Mouse (Mus musculus) kidney, postnatal 4 days (tissue): ENCODE measurements around the gene Ccdc6.
A peak's percentile ranks its signal among the peaks of the same experiment; 100 is the strongest.

Experiments
- DNase-seq, 2 experiments: peaks; one replicate each; pipeline ENCODE4 v3.0.0; 2021; ENCODE audit warnings: mixed read lengths in 2 of 2

Ccdc6 gene

DNA sequence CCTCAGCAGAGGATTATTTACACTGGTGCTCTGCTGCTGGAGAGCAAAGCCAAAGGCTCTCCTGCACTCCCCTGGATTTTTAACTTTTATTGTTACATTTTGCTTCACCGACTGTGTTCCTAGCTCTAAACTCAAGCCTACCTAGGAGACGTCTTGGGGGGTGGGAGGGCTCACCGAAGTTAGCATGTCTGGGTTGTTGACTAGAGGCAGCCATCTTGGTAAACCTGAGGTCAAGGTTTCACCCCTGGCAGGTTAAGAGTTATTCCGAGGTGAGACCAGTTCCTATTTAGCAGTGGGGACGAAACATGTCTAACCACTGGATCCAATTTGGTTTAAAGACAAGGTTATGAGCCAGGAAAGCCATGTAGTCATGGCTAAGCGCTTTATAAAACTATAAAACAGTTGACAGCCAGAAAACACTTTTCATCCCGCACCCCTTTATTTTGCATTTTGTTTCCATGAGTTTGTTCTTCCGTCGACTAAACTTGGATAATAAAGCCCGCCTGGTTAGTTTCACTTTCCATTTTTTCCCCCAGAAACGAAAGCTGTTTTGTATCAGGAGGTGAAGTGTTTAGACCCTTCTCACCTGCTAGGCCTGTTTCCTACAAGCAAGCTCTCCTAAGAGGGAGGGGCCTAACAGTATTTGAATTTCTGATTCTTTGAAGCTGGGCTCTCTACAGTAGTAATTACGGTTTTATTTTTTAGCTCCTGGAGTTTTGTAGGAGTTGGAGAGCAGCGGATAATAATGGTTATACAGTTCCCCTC lies 1.2 kb upstream of the Ccdc6 start:
- peak in 1 of 2 experiments; percentile 40 for DNase-seq

DNA sequence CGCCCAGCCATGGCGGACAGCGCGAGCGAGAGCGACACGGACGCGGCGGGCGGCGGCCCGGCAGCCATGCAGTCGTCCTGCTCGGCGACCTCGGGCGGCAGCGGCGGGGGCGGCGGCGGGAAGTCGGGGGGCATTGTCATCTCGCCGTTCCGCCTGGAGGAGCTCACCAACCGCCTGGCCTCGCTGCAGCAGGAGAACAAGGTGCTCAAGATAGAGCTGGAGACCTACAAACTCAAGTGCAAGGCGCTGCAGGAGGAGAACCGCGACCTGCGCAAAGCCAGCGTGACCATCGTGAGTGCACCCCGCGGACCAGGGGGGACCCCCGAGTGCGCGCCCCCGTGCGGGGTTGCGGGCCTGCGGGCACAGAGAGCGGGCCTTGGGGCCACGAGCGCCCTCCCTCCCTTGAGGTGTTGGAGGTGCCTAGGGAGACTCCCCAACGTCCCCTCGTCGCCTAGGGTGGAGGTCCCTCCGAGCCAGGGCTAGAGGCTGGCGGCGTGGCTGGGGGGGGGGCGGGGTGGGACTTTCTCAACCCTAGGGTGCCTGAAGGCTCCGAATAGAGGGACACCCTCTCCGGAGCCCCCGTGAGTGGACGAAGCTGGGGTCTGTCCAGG lies 475 bp downstream of the Ccdc6 start:
- DNase-seq: peak; percentile 63 to 74

DNA sequence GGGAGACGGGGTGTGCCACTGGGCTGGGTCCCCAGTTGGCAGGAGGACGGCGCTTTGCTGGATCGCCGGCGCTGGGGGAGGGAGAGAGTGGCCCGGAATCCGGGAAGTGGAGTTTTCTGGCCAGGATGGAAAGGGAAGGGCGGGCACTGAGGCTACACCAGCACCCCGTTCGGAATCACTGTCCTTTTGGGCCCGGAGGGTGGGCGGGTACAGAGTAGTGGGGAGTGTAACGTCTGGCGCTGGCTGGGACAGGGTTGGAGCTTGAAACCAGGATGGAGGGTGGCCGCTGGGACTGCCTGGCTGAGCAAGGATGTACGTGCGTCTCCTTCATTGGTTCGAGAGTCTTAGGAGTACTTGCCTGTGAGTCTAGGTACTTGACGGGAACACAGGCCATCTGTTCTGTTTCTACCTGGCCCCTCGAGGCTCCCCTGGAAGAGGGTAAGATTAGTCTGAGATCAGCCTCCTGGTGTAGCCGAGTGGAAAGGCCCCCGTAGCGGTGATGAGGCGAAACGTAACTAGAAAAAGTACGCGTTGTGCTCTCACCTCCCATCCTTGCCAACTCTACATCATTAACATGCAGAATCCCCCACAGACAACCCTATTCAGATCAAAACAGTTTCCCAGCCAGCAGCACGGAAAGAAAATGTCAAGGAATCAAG lies 1.1 kb downstream of the Ccdc6 start:
- peak; percentile 63 to 68 for DNase-seq

GRCm38 (mm10) chr10:70098626-70099025 lies 1.7 kb downstream of the Ccdc6 start:
- DNase-seq: peak in 1 of 2 experiments; percentile 23

GRCm38 (mm10) chr10:70099052-70099451 lies 2.1 kb downstream of the Ccdc6 start:
- no peak for DNase-seq

DNA sequence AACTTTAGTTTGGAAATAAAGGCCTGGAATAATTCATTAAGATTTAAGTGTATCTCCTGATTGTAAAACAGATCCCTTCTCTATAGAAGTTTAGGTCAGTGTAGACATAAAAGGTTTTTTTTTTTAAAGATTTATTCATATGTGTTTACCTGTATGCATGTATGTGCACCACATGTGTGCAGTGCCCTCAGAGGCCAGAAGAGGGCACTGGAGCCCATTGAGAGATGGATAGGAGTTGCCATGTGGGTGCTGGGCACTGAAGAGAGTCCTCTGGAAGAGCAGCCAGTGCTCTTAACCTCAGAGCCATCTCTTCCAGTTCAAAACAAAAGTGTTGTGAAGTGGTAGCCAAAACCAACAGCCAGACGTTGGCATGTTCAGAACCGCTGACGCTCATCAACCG lies 5.2 kb downstream of the Ccdc6 start:
- no peak for DNase-seq

- no peak for DNase-seq
Measured at GRCm38 (mm10) chr10:70108016-70108415, 11.1 kb downstream of the Ccdc6 start.

DNA sequence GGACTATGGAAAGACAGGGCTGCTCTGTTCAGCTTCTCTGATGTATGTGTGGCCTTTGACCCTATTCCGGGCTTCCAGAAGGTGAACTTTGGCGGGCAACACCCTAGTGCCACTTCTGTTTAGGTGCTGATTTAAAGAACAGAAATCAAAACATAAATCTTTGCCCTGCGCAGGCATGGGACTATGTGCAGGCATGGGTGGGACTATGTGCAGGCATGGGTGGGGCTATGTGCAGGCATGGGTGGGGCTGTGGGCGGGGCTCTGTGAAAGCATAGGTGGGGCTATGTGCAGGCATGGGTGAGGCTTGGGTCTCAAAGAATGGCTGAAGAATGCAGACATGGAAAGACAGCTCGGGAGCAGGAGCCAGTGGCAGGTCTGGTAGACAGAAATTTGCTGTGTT lies 13.1 kb downstream of the Ccdc6 start:
- DNase-seq: peak; percentile 66 to 72

- DNase-seq: no peak
Measured at GRCm38 (mm10) chr10:70110815-70111214, 13.9 kb downstream of the Ccdc6 start.

DNA sequence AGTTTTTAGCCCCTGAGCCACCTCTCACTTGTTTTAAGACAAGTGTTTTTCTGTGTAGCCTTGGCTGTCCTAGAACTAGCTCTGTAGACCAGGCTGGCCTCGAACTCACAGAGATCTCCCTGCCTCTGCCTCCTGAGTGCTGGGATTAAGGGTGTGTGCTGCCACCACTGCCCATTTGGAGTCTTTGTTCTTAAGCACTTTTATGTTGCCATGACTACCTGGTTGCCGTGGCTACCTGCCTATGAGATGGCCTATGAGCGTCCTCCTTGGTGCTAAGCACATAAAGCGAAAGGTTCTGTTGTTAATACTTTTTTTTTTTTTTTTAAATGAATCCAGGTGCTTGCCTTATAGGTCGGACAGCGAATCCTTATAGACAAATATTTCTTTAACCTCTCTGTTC lies 14.7 kb downstream of the Ccdc6 start:
- DNase-seq: no peak

GRCm38 (mm10) chr10:70114048-70114635 lies 17.2 kb downstream of the Ccdc6 start:
- no peak for DNase-seq

DNA sequence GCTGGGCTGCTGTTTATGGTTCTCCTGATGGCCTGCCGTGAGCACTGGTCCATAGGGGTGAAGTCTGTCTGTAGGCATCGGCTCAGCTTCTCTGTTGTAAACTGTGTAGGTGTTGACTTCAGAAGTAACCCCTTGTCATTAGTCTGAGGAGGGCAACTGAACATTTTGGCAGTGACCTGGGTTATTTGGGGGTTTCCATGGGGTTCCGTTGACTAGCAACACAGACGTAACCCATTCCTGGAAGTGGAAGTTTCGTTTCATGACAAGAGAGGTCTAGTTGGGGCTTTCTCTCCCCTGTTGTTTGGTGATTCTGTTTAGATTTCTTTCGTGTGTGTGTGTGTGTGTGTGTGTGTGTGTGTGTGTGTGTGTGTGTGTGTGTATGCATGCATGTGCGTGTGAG lies 19.5 kb downstream of the Ccdc6 start:
- DNase-seq: no peak

- DNase-seq: no peak
Measured at GRCm38 (mm10) chr10:70119451-70119850, 22.5 kb downstream of the Ccdc6 start.

DNA sequence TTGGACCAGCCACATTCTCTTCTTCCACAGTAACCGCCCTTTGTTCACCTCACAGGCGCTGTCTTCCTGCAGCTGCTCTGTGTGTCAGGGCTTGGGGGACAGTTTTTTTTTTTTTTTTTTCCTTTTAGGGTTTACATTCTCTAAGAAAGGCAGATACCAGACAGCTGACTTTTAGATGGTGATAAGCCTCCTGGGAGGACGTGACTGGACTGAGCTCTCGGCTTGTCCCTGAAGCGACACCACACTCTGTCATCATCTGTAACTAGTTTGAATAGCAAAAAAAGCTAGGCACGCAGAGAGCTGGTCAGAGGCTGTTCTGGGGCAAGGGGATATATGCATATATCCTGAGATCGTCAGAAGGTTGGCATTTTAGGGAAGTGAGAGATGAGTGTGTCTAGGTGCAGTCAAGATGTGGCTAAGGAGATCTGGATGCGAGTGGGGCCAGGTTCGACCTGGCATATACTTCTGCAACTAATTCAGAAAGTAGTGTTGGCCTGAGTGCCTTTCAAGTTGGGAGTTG lies 23.0 kb downstream of the Ccdc6 start:
- DNase-seq: no peak

- DNase-seq: no peak
Measured at GRCm38 (mm10) chr10:70120671-70121405, 23.9 kb downstream of the Ccdc6 start.

DNA sequence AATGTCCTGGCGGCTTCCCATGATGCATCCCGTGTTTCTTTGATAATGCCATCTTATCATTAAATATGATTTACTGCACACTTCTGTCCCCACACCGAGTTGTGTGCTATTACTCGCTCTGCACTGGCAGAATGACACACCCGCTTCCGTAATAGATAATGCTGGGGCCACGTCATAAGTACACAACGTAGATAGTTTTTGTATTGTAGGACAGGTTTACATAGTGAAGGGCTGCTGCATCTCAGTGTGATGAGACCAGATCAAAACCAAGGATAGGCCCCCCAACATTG lies 24.4 kb downstream of the Ccdc6 start:
- no peak for DNase-seq

GRCm38 (mm10) chr10:70123454-70123853 lies 26.5 kb downstream of the Ccdc6 start:
- no peak for DNase-seq

GRCm38 (mm10) chr10:70125491-70125890 lies 28.6 kb downstream of the Ccdc6 start:
- DNase-seq: no peak

GRCm38 (mm10) chr10:70127273-70127672 lies 30.4 kb downstream of the Ccdc6 start:
- no peak for DNase-seq

DNA sequence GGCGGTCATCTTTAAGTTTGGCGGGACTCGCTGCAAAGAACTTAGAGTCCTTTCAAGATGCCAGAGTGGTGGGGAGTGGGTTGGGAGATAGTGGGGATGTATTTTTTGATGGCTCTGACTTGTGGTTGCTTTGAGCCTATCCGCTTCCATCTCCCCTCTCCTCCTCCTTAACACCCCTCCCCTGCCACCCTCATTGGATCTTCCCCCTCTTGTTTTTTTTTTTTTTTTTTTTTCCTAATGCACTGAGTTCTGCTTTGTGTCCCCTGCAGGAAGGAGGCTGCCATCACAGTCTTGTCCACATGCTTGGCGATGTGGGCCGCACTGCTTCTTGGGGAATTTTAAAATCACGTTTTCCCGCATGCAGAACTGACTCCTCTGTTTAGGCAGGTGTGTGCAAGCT lies 31.5 kb downstream of the Ccdc6 start:
- DNase-seq: no peak

- no peak for DNase-seq
Measured at GRCm38 (mm10) chr10:70132087-70132560, 35.2 kb downstream of the Ccdc6 start.

DNA sequence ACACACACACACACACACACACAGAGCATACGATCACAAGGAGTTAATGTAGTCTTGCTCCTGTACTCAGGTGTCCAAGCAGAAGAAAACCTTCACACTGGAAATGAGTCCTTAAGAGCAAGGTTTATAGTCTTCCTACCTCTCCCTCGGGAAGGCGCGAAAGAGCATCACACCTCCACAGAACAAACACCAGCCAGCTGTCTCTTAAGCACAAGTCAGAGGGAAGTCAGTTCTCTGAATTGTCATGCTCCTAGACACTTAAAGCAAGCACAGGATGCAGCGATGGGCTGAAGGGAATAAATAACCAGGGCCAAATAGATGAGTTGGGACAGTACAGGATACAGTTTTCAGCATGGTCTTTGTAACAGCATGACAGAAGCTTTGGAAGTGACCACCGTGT lies 35.8 kb downstream of the Ccdc6 start:
- DNase-seq: no peak

GRCm38 (mm10) chr10:70133188-70133587 lies 36.3 kb downstream of the Ccdc6 start:
- DNase-seq: no peak
